Mouse (Mus musculus) erythroblast, embryonic 14.5 days (primary cell): ENCODE measurements around the gene Usp32.

Experiments
- GATA1 ChIP-seq: IDR thresholded peaks from 2 replicates; pipeline ENCODE4 v1.6.1; 2012; ENCODE audit warnings: low read length, inconsistent platforms, mixed read lengths
- TAL1 ChIP-seq: IDR thresholded peaks from 3 replicates; pipeline ENCODE4 v1.6.1; 2012; ENCODE audit warnings: low read length, inconsistent platforms, mixed read lengths

GRCm38 (mm10) chr11:84988341-84988919 lies 151.5 kb downstream of the Usp32 start:
- TF ChIP-seq GATA1 (no peak), TAL1 (no peak)
